ENCODE assay signal across 19 mouse cellular contexts in the genomic region with DNA sequence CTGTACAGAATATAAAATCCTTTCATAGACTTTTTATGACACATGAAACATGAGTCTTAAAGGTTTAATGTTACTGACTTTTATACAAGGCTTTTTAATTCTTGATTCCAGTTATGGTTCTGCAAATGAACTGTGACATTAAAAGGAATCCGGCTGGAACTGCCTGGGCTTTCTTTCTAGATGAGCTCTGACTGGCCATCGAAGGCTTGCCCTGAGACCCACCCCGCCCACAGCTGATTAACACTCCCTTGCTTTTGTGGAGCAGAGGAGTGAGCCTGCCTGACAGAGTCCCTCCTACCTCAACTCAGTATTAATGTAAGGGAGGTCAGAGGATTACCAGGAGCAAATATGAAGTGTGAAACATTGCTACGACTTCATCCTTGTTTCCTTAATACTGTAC. TPM values are rescaled to one million over a fixed set of nuclear protein-coding genes. Genes with fewer than 3 reads are reported as not detected.
A peak's percentile ranks its signal among the peaks of the same experiment; 100 is the strongest.
DNase-seq lines count a peak whose midpoint lies in the region; ATAC-seq and TF ChIP-seq lines count a peak whose summit lies in the region.
"Had no signal": no experiment of that assay in that cellular context is flagged by ENCODE, and none has a peak within 500 bp of the region (broad histone marks: within the 10 kb centered on the region; RNA-seq: fewer than 3 reads in every experiment).

No protein-coding gene starts in this region.

- no peaks in the 10 kb centered on the region for H3K36me3 ChIP-seq in hindbrain, embryonic 10.5 days
- H3K36me3 ChIP-seq in hindbrain, embryonic 13.5 days, result no peaks in the 10 kb centered on the region
- H3K36me3 ChIP-seq in lung, embryonic 14.5 days (ENCODE audit: insufficient read depth), result no peaks in the 10 kb centered on the region
- H3K36me3 ChIP-seq in neural tube, embryonic 14.5 days (ENCODE audit: control insufficient read depth, insufficient read depth, low read length), result no peaks in the 10 kb centered on the region
- H3K36me3 ChIP-seq: heart, embryonic 12.5 days; stomach, embryonic 15.5 days had no signal

- H3K4me3 ChIP-seq in hindbrain, embryonic 10.5 days, result no peak overlapping the region
- no peak overlapping the region for H3K4me3 ChIP-seq in hindbrain, embryonic 13.5 days
- H3K4me3 ChIP-seq in lung, embryonic 14.5 days (ENCODE audit: low read depth, low read length), result no peak overlapping the region
- H3K4me3 ChIP-seq in neural tube, embryonic 14.5 days (ENCODE audit: low read depth, low read length), result no peak overlapping the region
- H3K4me3 ChIP-seq: heart, embryonic 12.5 days; stomach, embryonic 15.5 days had no signal

- no peak overlapping the region for H3K4me2 ChIP-seq in hindbrain, embryonic 13.5 days
- no peak overlapping the region for H3K4me2 ChIP-seq in lung, embryonic 14.5 days
- no peak overlapping the region for H3K4me2 ChIP-seq in neural tube, embryonic 14.5 days (ENCODE audit: low read depth, low read length)
- H3K4me2 ChIP-seq: heart, embryonic 12.5 days; hindbrain, embryonic 14.5 days; stomach, embryonic 15.5 days had no signal

- ATAC-seq in hindbrain, embryonic 13.5 days (ENCODE audit: low FRiP score), result no peak
- ATAC-seq in lung, embryonic 14.5 days (ENCODE audit: insufficient read depth), result peak; percentile 65; the same call in 1 of the 2 replicates
- ATAC-seq in neural tube, embryonic 14.5 days (ENCODE audit: low read depth), result peak; percentile 65; the same call in 1 of the 2 replicates
- ATAC-seq: CD4-positive, CD25-positive, alpha-beta regulatory T cell, adult 4 months; intestine, embryonic 16.5 days; liver, postnatal 0 days; midbrain, embryonic 16.5 days had no signal

- H3K4me1 ChIP-seq in hindbrain, embryonic 10.5 days (replicated peaks), result peaks cover 10% of the 10 kb centered on the region
- H3K4me1 ChIP-seq in hindbrain, embryonic 13.5 days (replicated peaks), result no peaks in the 10 kb centered on the region
- no peaks in the 10 kb centered on the region for H3K4me1 ChIP-seq in lung, embryonic 14.5 days (ENCODE audit: insufficient read depth)
- no peaks in the 10 kb centered on the region for H3K4me1 ChIP-seq in neural tube, embryonic 14.5 days (ENCODE audit: control insufficient read depth, insufficient read depth, low read length)
- H3K4me1 ChIP-seq: stomach, embryonic 15.5 days had no signal

- 0 out of 2 replicates have a peak overlapping the region, but pooled peaks have one; percentile 23 for H3K27ac ChIP-seq in hindbrain, embryonic 10.5 days
- H3K27ac ChIP-seq in hindbrain, embryonic 13.5 days, result no peak overlapping the region
- no peak overlapping the region for H3K27ac ChIP-seq in lung, embryonic 14.5 days (ENCODE audit: low read depth)
- H3K27ac ChIP-seq in neural tube, embryonic 14.5 days (ENCODE audit: low read depth, low read length), result no peak overlapping the region
- H3K27ac ChIP-seq: hindbrain, embryonic 14.5 days; stomach, embryonic 15.5 days had no signal

- no peak overlapping the region for H3K9ac ChIP-seq in hindbrain, embryonic 13.5 days
- H3K9ac ChIP-seq in lung, embryonic 14.5 days, result no peak overlapping the region
- H3K9ac ChIP-seq in neural tube, embryonic 14.5 days (replicated peaks; ENCODE audit: low read depth, low read length), result no peak overlapping the region
- H3K9ac ChIP-seq: heart, embryonic 12.5 days; hindbrain, embryonic 14.5 days; liver, postnatal 0 days; stomach, embryonic 15.5 days had no signal

- 41% methylated on average over 4 of the region's 4 CpGs for WGBS in hindbrain, embryonic 10.5 days
- 32% methylated on average over 4 of the region's 4 CpGs for WGBS in hindbrain, embryonic 13.5 days
- WGBS in lung, embryonic 14.5 days, result 29% methylated on average over 4 of the region's 4 CpGs
- WGBS in large intestine, adult 2 months, result 23% methylated on average over 4 of the region's 4 CpGs
- 30% methylated on average over 4 of the region's 4 CpGs for WGBS in neural tube, embryonic 14.5 days

- DNase-seq in hindbrain, embryonic 10.5 days (ENCODE audit: low spot score), result no peak
- peak; percentile 9 for DNase-seq in lung, embryonic 14.5 days
- no peak for DNase-seq in lung, postnatal 25 days (ENCODE audit: low spot score)
- peak; percentile 28 for DNase-seq in large intestine, adult 2 months (ENCODE audit: low read depth, low spot score)
- no peak for DNase-seq in yolk sac, embryonic 10.5 days (ENCODE audit: low spot score)
- DNase-seq: adrenal gland, postnatal 10 days; cerebellum, adult 8-10 months; gastrocnemius, postnatal 14 days; liver, postnatal 0 days; lung, postnatal 4 days; right cerebral cortex, adult 18-20 months had no signal

- no peaks in the 10 kb centered on the region for H3K9me3 ChIP-seq in hindbrain, embryonic 10.5 days
- H3K9me3 ChIP-seq in hindbrain, embryonic 13.5 days, result no peaks in the 10 kb centered on the region
- no peaks in the 10 kb centered on the region for H3K9me3 ChIP-seq in lung, embryonic 14.5 days (ENCODE audit: low read depth, low read length)
- H3K9me3 ChIP-seq in neural tube, embryonic 14.5 days (ENCODE audit: control insufficient read depth, low read length), result no peaks in the 10 kb centered on the region
- H3K9me3 ChIP-seq: stomach, embryonic 15.5 days had no signal

- TF ChIP-seq CTCF in lung, embryonic 14.5 days (IDR thresholded peaks at IDR 0.05; ENCODE audit: low read depth), result no peak

- H3K27me3 ChIP-seq in hindbrain, embryonic 10.5 days (ENCODE audit: insufficient read depth, poor library complexity, severe bottlenecking), result no peaks in the 10 kb centered on the region
- no peaks in the 10 kb centered on the region for H3K27me3 ChIP-seq in hindbrain, embryonic 13.5 days
- H3K27me3 ChIP-seq in lung, embryonic 14.5 days (ENCODE audit: insufficient read depth, low read length), result no peaks in the 10 kb centered on the region
- H3K27me3 ChIP-seq in neural tube, embryonic 14.5 days (ENCODE audit: control insufficient read depth, insufficient read depth, low read length), result no peaks in the 10 kb centered on the region
- H3K27me3 ChIP-seq: heart, embryonic 12.5 days; stomach, embryonic 15.5 days had no signal

RNA-seq across cellular contexts. Expression of a gene that starts 22.2 kb away (rescaled TPM):
- polyA plus RNA-seq in hindbrain, embryonic 10.5 days (2016; fragmentation: Nextera tagmentation; extraction: Ambion mirVana), result 1.8 TPM in 1 of 2 replicates, not detected in the other
- 0.74 TPM in 1 of 2 replicates, not detected in the other for polyA plus RNA-seq in hindbrain, embryonic 13.5 days (2015; fragmentation: Nextera tagmentation; extraction: Ambion mirVana)
- polyA plus RNA-seq in lung, embryonic 14.5 days (2014; fragmentation: Nextera tagmentation; extraction: Ambion mirVana), result 2.0 and 2.1 TPM in 2 replicates
- 0.30 TPM in 1 of 2 replicates, not detected in the other for polyA plus RNA-seq in large intestine, adult 2 months (2012; rRNA removed)
- polyA plus RNA-seq in neural tube, embryonic 14.5 days (2014; fragmentation: Nextera tagmentation; extraction: Ambion mirVana), result 1.2 and 1.5 TPM in 2 replicates

Comparison
In these comparisons a context has a peak if more than half of its experiments do, and no peak if none do; other contexts are left out.
1. DNase-seq: peak in lung, embryonic 14.5 days (single experiment) and large intestine, adult 2 months (single experiment); none in hindbrain, embryonic 10.5 days (single experiment), lung, postnatal 25 days (single experiment) and yolk sac, embryonic 10.5 days (single experiment).